Mouse (Mus musculus): ENCODE results near the gene 1700018G05Rik.
"Not testable (repeated sequence)": the region's sequence is repeated elsewhere in the genome, so short reads cannot be mapped to it uniquely, and the experiment has no call there.

Gene 1700018G05Rik

DNA sequence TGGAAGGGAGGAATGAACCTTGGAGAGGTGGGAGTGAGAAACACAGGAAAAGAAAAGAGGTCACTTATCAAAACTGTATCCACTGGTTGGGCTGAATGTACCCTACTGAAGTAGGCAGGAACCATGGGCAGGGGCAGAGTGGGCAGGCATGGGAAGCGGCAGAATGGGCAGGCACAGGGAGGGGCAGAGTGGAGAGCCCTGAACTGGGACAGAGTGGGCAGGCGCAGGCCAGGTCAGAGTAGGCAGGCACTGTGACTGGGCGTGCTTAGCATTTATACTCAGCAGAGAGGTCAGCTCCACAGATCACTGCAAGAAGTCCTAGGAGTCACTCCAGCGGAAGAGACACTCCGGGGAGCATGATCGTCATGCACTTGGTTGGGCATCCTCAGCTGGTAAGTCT is at the start of gene 1700018G05Rik:
Gene 1700018G05Rik (plus strand): TSS at position 301 of the 400 bp plus-strand sequence.
- DNase-seq (ENCODE audit: low read depth): not testable (repeated sequence)

DNA sequence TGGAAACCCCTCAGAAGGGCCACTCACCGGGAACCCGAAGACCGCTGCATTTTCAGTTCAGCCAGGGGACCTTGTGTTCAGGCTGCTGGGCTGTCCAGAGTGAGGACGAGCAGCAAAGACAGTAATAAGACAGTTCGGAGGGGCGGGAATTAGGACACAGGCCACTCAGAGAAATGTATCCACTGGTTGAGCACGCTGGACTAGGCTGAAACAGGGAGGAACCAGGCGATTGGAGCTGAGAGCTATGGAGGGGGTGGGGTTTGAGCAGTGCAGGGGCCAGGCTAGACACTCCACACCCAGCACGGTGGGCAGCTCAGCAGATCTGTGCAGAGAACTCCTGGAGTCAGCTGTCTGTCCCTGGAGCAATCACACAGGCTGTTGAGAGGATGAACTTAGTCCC is 19.6 kb upstream of the 1700018G05Rik start, which contains the start of the genes Dmrtc1a and 1700011M02Rik:
Gene Dmrtc1a (minus strand): TSS at position 101 of the 400 bp plus-strand sequence.
Gene 1700011M02Rik (plus strand): TSS at position 319 of the 400 bp plus-strand sequence.
- not testable (repeated sequence) for DNase-seq (ENCODE audit: low read depth)

- not testable (repeated sequence) for DNase-seq (ENCODE audit: low read depth)
Measured at GRCm38 (mm10) chrX:102914823-102915222, 13.3 kb upstream of the 1700018G05Rik start.

DNA sequence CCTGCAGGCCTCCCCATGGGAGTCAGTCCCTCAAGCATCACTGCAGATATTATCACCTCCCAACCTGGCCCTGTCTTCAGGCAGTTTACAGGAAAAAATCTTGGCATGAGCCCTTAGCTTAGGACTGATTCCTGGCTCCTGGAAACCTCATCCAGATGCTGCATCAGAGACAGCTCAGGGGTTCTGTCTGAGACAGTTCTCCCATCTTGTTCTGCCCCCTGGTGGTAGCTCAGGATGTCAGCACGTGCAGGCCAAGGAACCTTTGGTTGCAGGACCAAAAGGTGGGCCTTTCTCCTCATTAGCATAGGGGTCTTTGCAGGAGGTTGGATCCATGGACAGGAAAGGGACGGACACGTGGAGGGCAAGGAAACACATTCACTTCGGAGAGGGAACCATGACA is 1.5 kb upstream of the 1700018G05Rik start:
- DNase-seq (ENCODE audit: low read depth): peak; percentile 50

DNA sequence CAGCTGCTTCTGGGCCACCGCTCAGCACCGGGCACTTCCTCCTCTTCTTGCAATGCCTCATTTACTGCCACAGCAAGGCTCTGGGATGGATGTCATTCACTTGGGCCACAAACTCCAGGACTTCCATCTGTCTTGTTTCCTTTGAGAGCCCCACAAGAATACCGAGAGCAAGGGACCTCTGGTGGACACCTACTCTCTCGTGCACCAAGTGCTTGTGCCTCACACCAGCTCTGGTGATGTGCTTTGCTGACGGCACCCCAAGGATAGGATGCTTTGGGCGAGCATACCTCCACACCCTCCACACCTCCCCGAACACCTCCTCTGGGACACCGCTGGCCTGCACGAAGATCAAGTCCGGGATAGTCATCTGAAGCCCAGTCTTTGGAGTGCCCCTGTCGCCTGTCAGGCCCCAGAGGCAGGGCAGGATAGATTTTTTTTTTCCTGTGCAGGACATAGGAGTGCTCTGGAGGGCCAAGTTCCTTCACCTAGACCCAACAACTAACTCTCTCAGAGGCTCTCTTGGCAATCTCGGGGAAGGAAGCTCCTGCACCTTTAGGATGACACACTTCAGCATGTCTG is 4.9 kb downstream of the 1700018G05Rik start:
- no peak for DNase-seq (ENCODE audit: low read depth)

- DNase-seq (ENCODE audit: low read depth): no peak
Measured at GRCm38 (mm10) chrX:102933571-102934394, 5.6 kb downstream of the 1700018G05Rik start.

GRCm38 (mm10) chrX:102934395-102934764 is 6.2 kb downstream of the 1700018G05Rik start:
- no peak for DNase-seq (ENCODE audit: low read depth)

DNA sequence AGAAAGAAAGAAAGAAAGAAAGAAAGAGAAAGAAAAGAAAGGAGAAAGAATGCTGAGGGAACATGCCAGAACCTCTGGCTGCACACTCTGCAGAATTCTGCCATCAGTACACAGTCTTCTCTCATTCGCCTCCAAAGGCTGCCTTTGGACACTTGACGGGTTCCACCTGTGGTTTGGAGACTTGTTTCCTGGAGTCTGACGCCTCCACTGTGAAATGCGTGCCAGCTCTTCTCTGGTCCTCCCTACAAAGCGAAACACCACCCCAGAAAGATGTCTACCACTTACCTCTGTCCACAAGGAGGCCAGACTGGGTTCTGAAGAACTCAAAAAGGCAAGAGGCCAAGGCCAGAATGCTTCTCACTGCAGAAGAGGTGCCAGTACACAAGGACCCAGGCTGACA is 8.6 kb downstream of the 1700018G05Rik start:
- DNase-seq (ENCODE audit: low read depth): no peak

- DNase-seq (ENCODE audit: low read depth): peak; percentile 73
Measured at GRCm38 (mm10) chrX:102950136-102950535, 22.0 kb downstream of the 1700018G05Rik start.

DNA sequence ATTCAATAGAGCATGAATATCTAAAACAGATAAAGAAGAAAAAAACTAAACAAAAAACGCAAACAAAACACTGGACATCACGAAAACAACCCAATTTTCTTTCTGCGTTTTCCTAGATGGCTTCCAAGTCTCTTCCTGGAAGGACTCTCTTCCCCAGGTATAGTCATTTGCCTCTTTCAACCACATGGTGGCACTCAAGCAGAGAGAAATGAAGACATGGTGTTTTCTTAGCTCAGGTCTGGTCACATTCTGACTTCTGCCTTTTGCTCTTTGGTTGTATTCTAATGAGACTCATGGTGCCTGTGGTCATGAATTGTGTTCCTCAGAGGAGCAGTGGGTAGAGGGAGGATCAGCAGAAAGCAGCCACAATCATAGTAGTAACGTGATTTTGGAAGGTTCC is 30.7 kb downstream of the 1700018G05Rik start:
- peak; percentile 37 for DNase-seq (ENCODE audit: low read depth)

- DNase-seq (ENCODE audit: low read depth): no peak
Measured at GRCm38 (mm10) chrX:102960581-102960980, 32.4 kb downstream of the 1700018G05Rik start.

Data from NIH3T3 (cell line).